Mouse (Mus musculus) forebrain, embryonic 11.5 days (tissue): Measurements from ENCODE around the gene Gm38655. TPM values are rescaled to one million over a fixed set of nuclear protein-coding genes. Genes with fewer than 3 reads are reported as not detected.
"Not testable (repeated sequence)": the region's sequence is repeated elsewhere in the genome, so short reads cannot be mapped to it uniquely, and the experiment has no call there.

ENCODE experiments used
- ATAC-seq: fragments of 200-750 bp; cut with Nextera tagmentation; replicated peaks from 2 replicates; pipeline ENCODE4 v1.8.0; 2017; ENCODE audit warnings: moderate TSS enrichment; ENCODE audit not compliant: low FRiP score
- DNase-seq: peaks from one replicate; pipeline ENCODE4 v3.0.0-alpha.2; 2017; ENCODE audit warnings: low spot score
- H3K27ac ChIP-seq: fragments of 300-500 bp; sonication (generic); 2 replicates; pipeline ENCODE4 v1.5.1; 2014; ENCODE audit warnings: low read depth, low read length
- H3K27me3 ChIP-seq: fragments of 300-500 bp; sonication (generic); 2 replicates; pipeline ENCODE4 v1.6.1; 2014; ENCODE audit warnings: mild to moderate bottlenecking, low read length, mixed read lengths; ENCODE audit not compliant: control insufficient read depth, insufficient read depth
- H3K36me3 ChIP-seq: fragments of 300-500 bp; sonication (generic); 2 replicates; pipeline ENCODE4 v1.6.1; 2014; ENCODE audit warnings: mild to moderate bottlenecking, low read length, moderate library complexity, mixed read lengths; ENCODE audit not compliant: control insufficient read depth, insufficient read depth
- H3K4me1 ChIP-seq: fragments of 300-500 bp; sonication (generic); replicated peaks from 2 replicates; pipeline ENCODE4 v1.6.1; 2014; ENCODE audit warnings: low read length, mixed read lengths; ENCODE audit not compliant: control insufficient read depth, insufficient read depth
- H3K4me2 ChIP-seq: fragments of 300-500 bp; sonication (generic); 2 replicates; pipeline ENCODE4 v1.6.1; 2014; ENCODE audit warnings: low read depth, mild to moderate bottlenecking, low read length, moderate library complexity, mixed read lengths; ENCODE audit not compliant: severe bottlenecking
- H3K4me3 ChIP-seq: fragments of 300-500 bp; sonication (generic); 2 replicates; pipeline ENCODE4 v1.5.1; 2014; ENCODE audit warnings: low read depth, low read length
- H3K9ac ChIP-seq: fragments of 300-500 bp; sonication (generic); 2 replicates; pipeline ENCODE4 v1.6.1; 2014; ENCODE audit warnings: low read length
- H3K9me3 ChIP-seq: fragments of 300-500 bp; sonication (generic); 2 replicates; pipeline ENCODE4 v1.6.1; 2016; ENCODE audit warnings: low read length, mixed read lengths; ENCODE audit not compliant: control insufficient read depth
- WGBS: fragments of 180-500 bp; shearing (Covaris S2); extraction: QIAGEN DNeasy Blood & Tissue Kit; methylation state at CpG from one replicate; pipeline ENCODE4 v1.1.7; 2014; 5-methylcytosine and 5-hydroxymethylcytosine counted together
- polyA plus RNA-seq: library from polyadenylated mRNA; unstranded; fragments of >200 nt; fragmentation: Nextera tagmentation; extraction: Ambion mirVana; gene quantifications from 2 replicates; pipeline ENCODE4 v1.2.1, GENCODE M21; 2014

Gene Gm38655
- polyA plus RNA-seq, 1 experiment from 2014 or later = not detected

DNA sequence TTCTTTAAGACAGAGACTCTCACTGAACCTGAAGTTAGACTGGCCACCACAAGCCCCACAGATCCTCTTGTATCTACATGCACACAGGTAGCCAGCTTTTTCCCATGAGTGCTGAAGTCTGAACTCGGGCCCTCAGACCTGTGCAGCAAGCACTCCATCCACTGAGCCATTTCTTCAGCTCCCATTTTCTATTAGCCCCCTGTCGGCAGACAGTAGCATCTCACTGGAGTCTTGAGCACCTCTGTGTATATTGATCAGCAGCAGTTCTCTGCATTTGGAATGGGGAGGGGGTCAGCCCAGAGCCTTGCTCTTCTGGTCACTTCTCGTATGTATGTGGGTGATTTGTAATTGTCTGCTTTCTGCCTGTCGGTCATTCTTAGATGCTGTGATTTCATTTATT, 35.3 kb downstream of the Gm38655 start:
- Histone ChIP-seq H3K4me3 (no peak overlapping the region), H3K9me3 (no peaks in the 10 kb centered on the region), H3K4me2 (no peak overlapping the region), H3K27me3 (no peaks in the 10 kb centered on the region), H3K27ac (no peak overlapping the region), H3K36me3 (no peaks in the 10 kb centered on the region), H3K4me1 (0 out of 2 replicates have a peak, but pooled peaks cover 1% of the 10 kb centered on the region), H3K9ac (no peak overlapping the region)
- no peak for ATAC-seq
- WGBS = 75% methylated on average over 4 of the region's 4 CpGs
- no peak for DNase-seq

GRCm38 (mm10) chr17:25138803-25139202, 36.5 kb downstream of the Gm38655 start:
- H3K27ac ChIP-seq = no peak overlapping the region
- H3K9me3 ChIP-seq = no peaks in the 10 kb centered on the region
- no peak overlapping the region for H3K4me2 ChIP-seq
- no peaks in the 10 kb centered on the region for H3K36me3 ChIP-seq
- peaks cover 8% of the 10 kb centered on the region; the same call in 1 of the 2 replicates for H3K4me1 ChIP-seq
- no peak overlapping the region for H3K9ac ChIP-seq
- no peaks in the 10 kb centered on the region for H3K27me3 ChIP-seq
- H3K4me3 ChIP-seq = no peak overlapping the region
- no peak for DNase-seq
- 93% methylated on average over 1 of the region's 1 CpGs for WGBS
- no peak for ATAC-seq

DNA sequence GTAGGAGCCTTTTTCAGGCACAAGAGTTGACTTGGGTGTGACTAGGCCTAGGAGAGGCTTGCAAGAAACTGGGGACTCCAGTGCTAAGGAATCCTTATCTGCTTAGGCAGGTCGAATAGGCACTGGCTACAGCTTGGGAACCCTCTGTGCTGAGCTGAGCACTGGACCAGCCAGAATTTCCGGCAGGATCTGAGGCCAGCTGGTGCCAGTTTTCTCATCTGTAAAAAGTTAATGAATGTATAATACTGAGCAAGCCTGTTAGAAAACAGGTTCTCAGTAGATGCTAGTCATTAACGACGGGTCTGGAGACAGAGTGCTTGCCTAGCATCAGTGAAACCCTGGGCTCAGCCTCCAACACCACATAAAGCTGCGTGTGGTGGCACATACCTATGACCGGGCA, 39.6 kb downstream of the Gm38655 start:
- DNase-seq = no peak
- no peak overlapping the region for H3K4me2 ChIP-seq
- H3K27ac ChIP-seq = no peak overlapping the region
- no peak overlapping the region for H3K9ac ChIP-seq
- H3K36me3 ChIP-seq = no peaks in the 10 kb centered on the region
- H3K27me3 ChIP-seq = no peaks in the 10 kb centered on the region
- H3K9me3 ChIP-seq = no peaks in the 10 kb centered on the region
- no peak overlapping the region for H3K4me3 ChIP-seq
- peaks cover 8% of the 10 kb centered on the region; the same call in 1 of the 2 replicates for H3K4me1 ChIP-seq
- no peak for ATAC-seq
- 91% methylated on average over 6 of the region's 6 CpGs for WGBS

DNA sequence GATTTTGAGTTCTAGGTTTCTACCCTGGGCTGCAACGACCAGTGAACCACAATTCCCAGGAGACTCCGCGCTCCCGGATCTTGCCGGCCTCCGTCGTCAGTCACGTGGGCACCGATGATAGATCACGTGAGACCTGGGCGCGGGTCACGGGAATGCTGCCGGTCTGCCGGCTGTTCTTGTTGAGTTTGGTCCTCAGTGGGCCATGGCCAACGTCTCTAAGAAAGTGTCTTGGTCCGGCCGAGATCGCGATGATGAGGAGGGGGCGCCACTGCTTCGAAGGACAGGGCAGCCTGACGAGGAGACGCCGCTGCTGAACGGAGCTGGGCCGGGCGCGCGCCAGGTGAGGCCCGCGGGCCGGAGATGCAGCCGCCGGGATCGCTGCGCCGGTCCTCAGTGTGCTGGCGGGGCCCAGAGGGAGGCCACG, 42.0 kb downstream of the Gm38655 start, which contains the start of gene Clcn7:
Gene Clcn7 (plus strand): TSS at position 117 of the 424 bp plus-strand sequence.
- H3K27me3 ChIP-seq = no peaks in the 10 kb centered on the region
- no peak within 1 kb of the TSS for H3K27ac ChIP-seq
- 0% methylated on average over 40 of the region's 40 CpGs for WGBS
- ATAC-seq (peak; percentile 91), DNase-seq (peak; percentile 94)
- peak within 1 kb of the TSS; percentile 67 for H3K4me3 ChIP-seq
- peak within 1 kb of the TSS; percentile 81 for H3K4me2 ChIP-seq
- no peaks in the 10 kb centered on the region for H3K9me3 ChIP-seq
- H3K9ac ChIP-seq = peak within 1 kb of the TSS; percentile 79
- H3K4me1 ChIP-seq = peaks cover 8% of the 10 kb centered on the region; the same call in 1 of the 2 replicates
- no peaks in the 10 kb centered on the region for H3K36me3 ChIP-seq

DNA sequence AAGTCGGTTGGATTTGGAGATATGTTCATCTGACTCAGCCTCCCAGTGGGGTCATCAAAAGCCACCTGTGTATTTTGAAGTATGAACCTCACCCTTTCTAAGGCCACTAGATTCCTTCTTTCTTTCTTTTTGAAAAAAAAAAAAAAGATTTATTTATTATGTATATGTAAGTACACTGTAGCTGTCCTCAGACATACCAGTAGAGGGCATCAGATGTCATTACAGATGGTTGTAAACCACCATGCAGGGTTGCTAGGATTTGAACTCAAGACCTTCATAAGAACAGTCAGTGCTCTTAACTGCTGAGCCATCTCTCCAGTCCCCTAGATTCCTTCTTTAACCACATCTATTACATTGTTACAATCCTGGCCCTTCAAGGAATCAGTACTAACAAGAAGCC, 45.2 kb downstream of the Gm38655 start:
- Histone ChIP-seq H3K9me3 (no peaks in the 10 kb centered on the region), H3K27ac (no peak overlapping the region), H3K36me3 (no peaks in the 10 kb centered on the region), H3K4me3 (no peak overlapping the region), H3K4me2 (no peak overlapping the region), H3K27me3 (no peaks in the 10 kb centered on the region), H3K9ac (no peak overlapping the region), H3K4me1 (peaks cover 7% of the 10 kb centered on the region; the same call in 1 of the 2 replicates)
- 80% methylated on average over 1 of the region's 1 CpGs for WGBS
- ATAC-seq (no peak), DNase-seq (no peak)

GRCm38 (mm10) chr17:25127681-25128080, 47.6 kb downstream of the Gm38655 start:
- H3K27me3 ChIP-seq = no peaks in the 10 kb centered on the region
- H3K4me3 ChIP-seq = no peak overlapping the region
- no peaks in the 10 kb centered on the region for H3K4me1 ChIP-seq
- H3K27ac ChIP-seq = peak overlapping the region; percentile 25; the same call in 1 of the 2 replicates
- ATAC-seq = no peak
- DNase-seq = no peak
- H3K9me3 ChIP-seq = no peaks in the 10 kb centered on the region
- no peak overlapping the region for H3K9ac ChIP-seq
- H3K36me3 ChIP-seq = no peaks in the 10 kb centered on the region
- H3K4me2 ChIP-seq = no peak overlapping the region
- 79% methylated on average over 9 of the region's 9 CpGs for WGBS

DNA sequence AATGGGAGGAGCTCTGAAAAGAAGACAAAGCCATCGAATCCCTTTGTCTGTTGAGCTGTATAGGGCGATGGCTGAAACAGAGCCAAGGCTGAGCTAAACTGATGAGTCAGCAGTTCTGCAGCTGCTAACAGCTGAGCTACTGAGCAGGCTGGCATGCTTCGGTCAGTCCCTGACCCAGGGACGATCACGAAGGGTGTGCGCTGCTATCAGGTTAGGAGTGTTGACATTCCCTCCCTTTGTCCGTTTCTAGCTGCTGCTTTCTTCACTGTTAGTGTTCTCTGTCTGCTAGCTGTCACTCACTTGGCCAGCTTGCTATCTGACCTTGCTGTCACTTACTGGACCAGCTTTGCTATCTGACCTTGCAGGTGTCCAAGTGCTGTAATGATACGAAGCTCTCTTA, 48.2 kb downstream of the Gm38655 start:
- no peak for DNase-seq
- Histone ChIP-seq H3K9ac (no peak overlapping the region), H3K27ac (no peak overlapping the region), H3K9me3 (no peaks in the 10 kb centered on the region), H3K27me3 (no peaks in the 10 kb centered on the region), H3K4me1 (no peaks in the 10 kb centered on the region), H3K4me3 (no peak overlapping the region), H3K36me3 (no peaks in the 10 kb centered on the region), H3K4me2 (no peak overlapping the region)
- no peak for ATAC-seq
- 67% methylated on average over 8 of the region's 8 CpGs for WGBS

- ATAC-seq, H3K36me3 ChIP-seq, H3K27me3 ChIP-seq, H3K4me1 ChIP-seq, H3K27ac ChIP-seq, H3K4me3 ChIP-seq, H3K4me2 ChIP-seq, H3K9me3 ChIP-seq, DNase-seq, H3K9ac ChIP-seq: not testable (repeated sequence)
- WGBS = 71% methylated on average over 3 of the region's 3 CpGs
Observed at GRCm38 (mm10) chr17:25125442-25126060, 49.7 kb downstream of the Gm38655 start.

- no peak for ATAC-seq
- Histone ChIP-seq H3K9ac (no peak overlapping the region), H3K27me3 (no peaks in the 10 kb centered on the region), H3K36me3 (no peaks in the 10 kb centered on the region), H3K4me3 (no peak overlapping the region), H3K4me1 (no peaks in the 10 kb centered on the region), H3K4me2 (no peak overlapping the region), H3K27ac (no peak overlapping the region), H3K9me3 (no peaks in the 10 kb centered on the region)
- 31% methylated on average over 7 of the region's 7 CpGs for WGBS
- no peak for DNase-seq
Observed at GRCm38 (mm10) chr17:25123979-25124378, 51.3 kb downstream of the Gm38655 start.
